Mouse (Mus musculus): Measurements from ENCODE around the gene Ripk4. TPM values are rescaled to one million over a fixed set of nuclear protein-coding genes. Genes with fewer than 3 reads are reported as not detected.
A peak's percentile ranks its signal among the peaks of the same experiment; 100 is the strongest.

Ripk4 gene
- polyA plus RNA-seq, 1 experiment: 12.8 TPM

- Histone ChIP-seq H3K4me3 (ENCODE audit: insufficient read depth, low read depth, low read length) (no peak overlapping the region), H3K4me1 (ENCODE audit: control insufficient read depth, insufficient read depth, low read length) (no peaks in the 10 kb centered on the region), H3K36me3 (ENCODE audit: control insufficient read depth, insufficient read depth, low read length) (peaks cover 2% of the 10 kb centered on the region), H3K27me3 (replicated peaks; ENCODE audit: control insufficient read depth, insufficient read depth, low read length) (no peaks in the 10 kb centered on the region), H3K27ac (ENCODE audit: insufficient read depth, low read depth, low read length) (no peak overlapping the region)
- WGBS: 96% methylated on average over 6 of the region's 6 CpGs
- DNase-seq: no peak
- TF ChIP-seq POLR2A (IDR thresholded peaks at IDR 0.05; ENCODE audit: low read depth, low read length) (no peak), CTCF (conservative IDR thresholded peaks at IDR 0.05; ENCODE audit: insufficient read depth, insufficient read length, low read depth, low read length) (no peak)
Observed at GRCm38 (mm10) chr16:97794256-97794655, 30.7 kb upstream of the Ripk4 start.

- Histone ChIP-seq H3K36me3 (ENCODE audit: control insufficient read depth, insufficient read depth, low read length) (no peaks in the 10 kb centered on the region), H3K4me3 (ENCODE audit: insufficient read depth, low read depth, low read length) (no peak overlapping the region), H3K4me1 (ENCODE audit: control insufficient read depth, insufficient read depth, low read length) (no peaks in the 10 kb centered on the region), H3K27ac (ENCODE audit: insufficient read depth, low read depth, low read length) (no peak overlapping the region), H3K27me3 (replicated peaks; ENCODE audit: control insufficient read depth, insufficient read depth, low read length) (no peaks in the 10 kb centered on the region)
- TF ChIP-seq POLR2A (IDR thresholded peaks at IDR 0.05; ENCODE audit: low read depth, low read length): no peak
- DNase-seq: no peak
- 84% methylated on average over 5 of the region's 5 CpGs for WGBS
Observed at GRCm38 (mm10) chr16:97783057-97783456, 19.5 kb upstream of the Ripk4 start.

- 0 out of 2 replicates have a peak overlapping the region, but pooled peaks have one; percentile 2 for H3K4me3 ChIP-seq (ENCODE audit: insufficient read depth, low read depth, low read length)
- DNase-seq: peak; percentile 87
- 23% methylated on average over 15 of the region's 15 CpGs for WGBS
- TF ChIP-seq CTCF (conservative IDR thresholded peaks at IDR 0.05; ENCODE audit: insufficient read depth, insufficient read length, low read depth, low read length) (peak; percentile 90), POLR2A (IDR thresholded peaks at IDR 0.05; ENCODE audit: low read depth, low read length) (no peak)
- H3K36me3 ChIP-seq (ENCODE audit: control insufficient read depth, insufficient read depth, low read length): no peaks in the 10 kb centered on the region
- no peak overlapping the region for H3K27ac ChIP-seq (ENCODE audit: insufficient read depth, low read depth, low read length)
- H3K4me1 ChIP-seq (ENCODE audit: control insufficient read depth, insufficient read depth, low read length): no peaks in the 10 kb centered on the region
- no peaks in the 10 kb centered on the region for H3K27me3 ChIP-seq (replicated peaks; ENCODE audit: control insufficient read depth, insufficient read depth, low read length)
Observed at GRCm38 (mm10) chr16:97778353-97779025, 14.9 kb upstream of the Ripk4 start.

GRCm38 (mm10) chr16:97766501-97766900 is 2.9 kb upstream of the Ripk4 start:
- Histone ChIP-seq H3K27ac (ENCODE audit: insufficient read depth, low read depth, low read length) (no peak overlapping the region), H3K4me3 (ENCODE audit: insufficient read depth, low read depth, low read length) (no peak overlapping the region), H3K27me3 (replicated peaks; ENCODE audit: control insufficient read depth, insufficient read depth, low read length) (no peaks in the 10 kb centered on the region), H3K36me3 (ENCODE audit: control insufficient read depth, insufficient read depth, low read length) (no peaks in the 10 kb centered on the region), H3K4me1 (ENCODE audit: control insufficient read depth, insufficient read depth, low read length) (peaks cover 6% of the 10 kb centered on the region; the same call in 1 of the 2 replicates)
- WGBS: 32% methylated on average over 3 of the region's 3 CpGs
- DNase-seq: peak; percentile 25
- no peak for TF ChIP-seq POLR2A (IDR thresholded peaks at IDR 0.05; ENCODE audit: low read depth, low read length)

GRCm38 (mm10) chr16:97764626-97765025 is 1.0 kb upstream of the Ripk4 start:
- TF ChIP-seq POLR2A (IDR thresholded peaks at IDR 0.05; ENCODE audit: low read depth, low read length) (no peak), CTCF (conservative IDR thresholded peaks at IDR 0.05; ENCODE audit: insufficient read depth, insufficient read length, low read depth, low read length) (no peak)
- Histone ChIP-seq H3K4me3 (ENCODE audit: insufficient read depth, low read depth, low read length) (no peak overlapping the region), H3K27ac (ENCODE audit: insufficient read depth, low read depth, low read length) (no peak overlapping the region), H3K27me3 (replicated peaks; ENCODE audit: control insufficient read depth, insufficient read depth, low read length) (no peaks in the 10 kb centered on the region), H3K4me1 (ENCODE audit: control insufficient read depth, insufficient read depth, low read length) (peaks cover 10% of the 10 kb centered on the region; the same call in 1 of the 2 replicates), H3K36me3 (ENCODE audit: control insufficient read depth, insufficient read depth, low read length) (no peaks in the 10 kb centered on the region)
- 71% methylated on average over 2 of the region's 2 CpGs for WGBS
- no peak for DNase-seq

GRCm38 (mm10) chr16:97763990-97764340 is 378 bp upstream of the Ripk4 start:
- TF ChIP-seq POLR2A (IDR thresholded peaks at IDR 0.05; ENCODE audit: low read depth, low read length): no peak
- TF ChIP-seq CTCF (conservative IDR thresholded peaks at IDR 0.05; ENCODE audit: insufficient read depth, insufficient read length, low read depth, low read length): no peak
- Histone ChIP-seq H3K4me3 (ENCODE audit: insufficient read depth, low read depth, low read length) (peak overlapping the region; percentile 69), H3K36me3 (ENCODE audit: control insufficient read depth, insufficient read depth, low read length) (no peaks in the 10 kb centered on the region), H3K27me3 (replicated peaks; ENCODE audit: control insufficient read depth, insufficient read depth, low read length) (no peaks in the 10 kb centered on the region), H3K4me1 (ENCODE audit: control insufficient read depth, insufficient read depth, low read length) (peaks cover 14% of the 10 kb centered on the region), H3K27ac (ENCODE audit: insufficient read depth, low read depth, low read length) (peak overlapping the region; percentile 41)
- 9% methylated on average over 13 of the region's 13 CpGs for WGBS
- no peak for DNase-seq

GRCm38 (mm10) chr16:97761782-97762181 is 1.8 kb downstream of the Ripk4 start:
- Histone ChIP-seq H3K4me1 (ENCODE audit: control insufficient read depth, insufficient read depth, low read length) (peaks cover 31% of the 10 kb centered on the region), H3K27ac (ENCODE audit: insufficient read depth, low read depth, low read length) (peak overlapping the region; percentile 64), H3K27me3 (replicated peaks; ENCODE audit: control insufficient read depth, insufficient read depth, low read length) (no peaks in the 10 kb centered on the region), H3K4me3 (ENCODE audit: insufficient read depth, low read depth, low read length) (peak overlapping the region; percentile 15), H3K36me3 (ENCODE audit: control insufficient read depth, insufficient read depth, low read length) (no peaks in the 10 kb centered on the region)
- peak; percentile 48 for DNase-seq
- WGBS: 40% methylated on average over 2 of the region's 2 CpGs
- TF ChIP-seq CTCF (conservative IDR thresholded peaks at IDR 0.05; ENCODE audit: insufficient read depth, insufficient read length, low read depth, low read length) (no peak), POLR2A (IDR thresholded peaks at IDR 0.05; ENCODE audit: low read depth, low read length) (no peak)
